Mouse (Mus musculus): Measurements from ENCODE around the gene Ptprq.

Ptprq gene

GRCm38 (mm10) chr10:107719806-107720205 is at the start of gene Ptprq:
Gene Ptprq, minus strand, starts transcription at chr10:107720051.
- DNase-seq, result no peak

GRCm38 (mm10) chr10:107759624-107760023 is 39.8 kb upstream of the Ptprq start:
- no peak for DNase-seq

GRCm38 (mm10) chr10:107753471-107753870 is 33.6 kb upstream of the Ptprq start:
- DNase-seq, result no peak

- DNase-seq, result no peak
Measured at GRCm38 (mm10) chr10:107752351-107753143, 32.7 kb upstream of the Ptprq start.

- no peak for DNase-seq
Measured at GRCm38 (mm10) chr10:107751944-107752343, 32.1 kb upstream of the Ptprq start.

GRCm38 (mm10) chr10:107747566-107747965 is 27.7 kb upstream of the Ptprq start:
- DNase-seq, result no peak

GRCm38 (mm10) chr10:107746717-107747116 is 26.9 kb upstream of the Ptprq start:
- no peak for DNase-seq

- no peak for DNase-seq
Measured at GRCm38 (mm10) chr10:107739815-107740214, 20.0 kb upstream of the Ptprq start.

- no peak for DNase-seq
Measured at GRCm38 (mm10) chr10:107737743-107738142, 17.9 kb upstream of the Ptprq start.

GRCm38 (mm10) chr10:107735448-107735847 is 15.6 kb upstream of the Ptprq start:
- no peak for DNase-seq

- DNase-seq, result no peak
Measured at GRCm38 (mm10) chr10:107734327-107734726, 14.5 kb upstream of the Ptprq start.

GRCm38 (mm10) chr10:107725631-107726030 is 5.8 kb upstream of the Ptprq start:
- DNase-seq, result no peak

GRCm38 (mm10) chr10:107704443-107704842 is 15.4 kb downstream of the Ptprq start:
- DNase-seq, result no peak

- DNase-seq, result no peak
Measured at GRCm38 (mm10) chr10:107700944-107701343, 18.9 kb downstream of the Ptprq start.

- no peak for DNase-seq
Measured at GRCm38 (mm10) chr10:107698716-107699115, 21.1 kb downstream of the Ptprq start.

- no peak for DNase-seq
Measured at GRCm38 (mm10) chr10:107697177-107697576, 22.7 kb downstream of the Ptprq start.

GRCm38 (mm10) chr10:107687382-107687781 is 32.5 kb downstream of the Ptprq start:
- DNase-seq, result no peak

GRCm38 (mm10) chr10:107675994-107676393 is 43.9 kb downstream of the Ptprq start:
- no peak for DNase-seq

GRCm38 (mm10) chr10:107668374-107669094 is 51.3 kb downstream of the Ptprq start:
- DNase-seq, result no peak

GRCm38 (mm10) chr10:107662372-107663065 is 57.3 kb downstream of the Ptprq start:
- DNase-seq, result no peak

- DNase-seq, result no peak
Measured at GRCm38 (mm10) chr10:107661970-107662369, 57.9 kb downstream of the Ptprq start.

GRCm38 (mm10) chr10:107659141-107659540 is 60.7 kb downstream of the Ptprq start:
- DNase-seq, result no peak

GRCm38 (mm10) chr10:107649687-107650086 is 70.2 kb downstream of the Ptprq start:
- DNase-seq, result no peak

GRCm38 (mm10) chr10:107628104-107628503 is 91.7 kb downstream of the Ptprq start:
- no peak for DNase-seq
